Mouse (Mus musculus): ENCODE results near the gene Cep97. TPM values are rescaled to one million over a fixed set of nuclear protein-coding genes. Genes with fewer than 3 reads are reported as not detected.
A peak's percentile ranks its signal among the peaks of the same experiment; 100 is the strongest.

Cep97 gene
- total and polyA plus RNA-seq, 3 experiments: 10.7 to 11.1 TPM; not detected in 1

DNA sequence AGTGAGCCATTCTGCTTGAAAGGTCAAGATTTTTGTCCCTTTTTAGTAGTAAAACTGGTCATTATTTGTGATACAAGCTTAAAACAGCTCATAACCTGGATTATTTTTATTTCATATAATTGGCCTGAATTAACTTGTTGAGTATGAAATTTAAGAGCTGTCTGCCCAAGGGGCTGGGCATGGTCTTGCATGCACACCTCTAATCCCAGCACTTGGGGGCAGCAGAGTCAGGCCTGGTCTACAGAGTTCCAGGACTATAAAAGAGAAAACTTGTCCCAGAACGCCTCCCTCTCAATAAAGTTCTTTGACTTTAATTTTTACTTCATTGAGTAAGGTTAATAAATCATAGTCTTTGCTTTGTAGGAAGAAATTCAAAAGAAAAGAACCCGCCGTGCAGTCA lies 34.5 kb upstream of the Cep97 start:
- H3K27ac ChIP-seq (ENCODE audit: control insufficient read depth, low read depth, low read length): no peak overlapping the region
- peaks cover 0 to 22% of the 10 kb centered on the region in 2 experiments for H3K4me1 ChIP-seq (ENCODE audit: control insufficient read depth in 1 of 2, insufficient read depth in 2 of 2, low read length in 2 of 2)
- peaks cover 32% of the 10 kb centered on the region for H3K79me2 ChIP-seq (ENCODE audit: control insufficient read depth, insufficient read depth, low read length, poor library complexity)
- H3K27me3 ChIP-seq (ENCODE audit: control insufficient read depth in 1 of 2, insufficient read depth in 2 of 2, low read length in 2 of 2): no peaks in the 10 kb centered on the region
- TF ChIP-seq MXI1 (IDR thresholded peaks at IDR 0.05; ENCODE audit: low read depth, low read length) (0 out of 2 replicates have a peak, but pooled peaks have one; percentile 22), MAX (IDR thresholded peaks at IDR 0.05; ENCODE audit: low read length) (no peak), ZNF384 (IDR thresholded peaks at IDR 0.05; ENCODE audit: low read depth, low read length) (no peak), TBP (IDR thresholded peaks at IDR 0.05; ENCODE audit: low read depth, low read length) (0 out of 2 replicates have a peak, but pooled peaks have one; percentile 32), ZC3H11A (IDR thresholded peaks at IDR 0.05; ENCODE audit: low read depth, low read length) (no peak), SIN3A (IDR thresholded peaks at IDR 0.05; ENCODE audit: low read length) (0 out of 2 replicates have a peak, but pooled peaks have one; percentile 40), ELF1 (IDR thresholded peaks at IDR 0.05; ENCODE audit: low read depth, low read length) (no peak), POLR2A (IDR thresholded peaks at IDR 0.05; ENCODE audit: control insufficient read depth in 1 of 2, insufficient read depth in 1 of 2, low read depth in 1 of 2, low read length in 2 of 2, poor library complexity in 1 of 2) (peak in 1 of 2 experiments; percentile 14; a peak in 1 of 4 replicates), KAT2A (conservative IDR thresholded peaks at IDR 0.05; ENCODE audit: low read depth, low read length) (no peak), MYB (IDR thresholded peaks at IDR 0.05; ENCODE audit: low read depth, low read length) (no peak), TCF12 (IDR thresholded peaks at IDR 0.05; ENCODE audit: low read depth, low read length) (no peak), CHD1 (IDR thresholded peaks at IDR 0.05; ENCODE audit: low read depth, low read length) (no peak), GATA1 (IDR thresholded peaks at IDR 0.05; ENCODE audit: low read depth, low read length) (no peak), CTCF (IDR thresholded peaks at IDR 0.05 in 2 of 3, conservative IDR thresholded peaks at IDR 0.05 in 1 of 3; ENCODE audit: control insufficient read depth in 1 of 3, insufficient read depth in 1 of 3, low read depth in 2 of 3, low read length in 3 of 3, poor library complexity in 1 of 3, severe bottlenecking in 1 of 3) (peak; percentile 54 to 66 (median 56)), GABPA (IDR thresholded peaks at IDR 0.05; ENCODE audit: low read depth, low read length) (no peak), TAL1 (IDR thresholded peaks at IDR 0.05; ENCODE audit: low read length) (no peak), HCFC1 (IDR thresholded peaks at IDR 0.05; ENCODE audit: low read depth, low read length) (0 out of 2 replicates have a peak, but pooled peaks have one; percentile 46), RAD21 (IDR thresholded peaks at IDR 0.05; ENCODE audit: low read depth, low read length) (peak; percentile 15), ZMIZ1 (IDR thresholded peaks at IDR 0.05; ENCODE audit: low read depth, low read length) (no peak), SMC3 (IDR thresholded peaks at IDR 0.05; ENCODE audit: low read depth, low read length) (peak; percentile 37)
- peak overlapping the region; percentile 41; the same call in 1 of the 2 replicates for H3K9ac ChIP-seq (ENCODE audit: control insufficient read depth, low read depth, low read length, poor library complexity, severe bottlenecking)
- peak; percentile 80 for DNase-seq (ENCODE audit: low read depth, low spot score)
- no peaks in the 10 kb centered on the region for H3K9me3 ChIP-seq (replicated peaks; ENCODE audit: insufficient read depth, low read length)
- peaks cover 23 to 55% of the 10 kb centered on the region in 2 experiments for H3K36me3 ChIP-seq (ENCODE audit: control insufficient read depth in 1 of 2, insufficient read depth in 2 of 2, low read length in 2 of 2)
- no peak overlapping the region; a peak in 1 of 4 replicates for H3K4me3 ChIP-seq (ENCODE audit: control insufficient read depth in 1 of 2, insufficient read depth in 1 of 2, low read depth in 2 of 2, low read length in 2 of 2)

- H3K9ac ChIP-seq (ENCODE audit: control insufficient read depth, low read depth, low read length, poor library complexity, severe bottlenecking): peak overlapping the region; percentile 98
- no peaks in the 10 kb centered on the region for H3K9me3 ChIP-seq (replicated peaks; ENCODE audit: insufficient read depth, low read length)
- peaks cover 23 to 47% of the 10 kb centered on the region in 2 experiments for H3K36me3 ChIP-seq (ENCODE audit: control insufficient read depth in 1 of 2, insufficient read depth in 2 of 2, low read length in 2 of 2)
- H3K27me3 ChIP-seq (ENCODE audit: control insufficient read depth in 1 of 2, insufficient read depth in 2 of 2, low read length in 2 of 2): no peaks in the 10 kb centered on the region
- peaks cover 27% of the 10 kb centered on the region for H3K79me2 ChIP-seq (ENCODE audit: control insufficient read depth, insufficient read depth, low read length, poor library complexity)
- peaks cover 0 to 22% of the 10 kb centered on the region in 2 experiments for H3K4me1 ChIP-seq (ENCODE audit: control insufficient read depth in 1 of 2, insufficient read depth in 2 of 2, low read length in 2 of 2)
- peak; percentile 41 for DNase-seq (ENCODE audit: low read depth, low spot score)
- H3K27ac ChIP-seq (ENCODE audit: control insufficient read depth, low read depth, low read length): peak overlapping the region; percentile 89
- TF ChIP-seq CTCF (IDR thresholded peaks at IDR 0.05 in 2 of 3, conservative IDR thresholded peaks at IDR 0.05 in 1 of 3; ENCODE audit: control insufficient read depth in 1 of 3, insufficient read depth in 1 of 3, low read depth in 2 of 3, low read length in 3 of 3, poor library complexity in 1 of 3, severe bottlenecking in 1 of 3) (no peak), SIN3A (IDR thresholded peaks at IDR 0.05; ENCODE audit: low read length) (no peak), UBTF (IDR thresholded peaks at IDR 0.05; ENCODE audit: borderline replicate concordance, insufficient read depth, low read depth, low read length) (no peak)
- peak overlapping the region; percentile 99 for H3K4me3 ChIP-seq (ENCODE audit: control insufficient read depth in 1 of 2, insufficient read depth in 1 of 2, low read depth in 2 of 2, low read length in 2 of 2)
These were observed 32.6 kb upstream of the Cep97 start for GRCm38 (mm10) chr16:55967221-55967620.

Data from MEL (cell line).